Mouse (Mus musculus) CH12.LX (cell line): ENCODE data around the gene Itgb2l. TPM values are rescaled to one million over a fixed set of nuclear protein-coding genes. Genes with fewer than 3 reads are reported as not detected.

ENCODE experiments used
- DNase-seq: peaks from one replicate; pipeline ENCODE4 v3.0.0-alpha.2; 2013; ENCODE audit errors: extremely low read depth
- H3K27ac ChIP-seq: 2 replicates; pipeline ENCODE4 v1.5.1; 2012; ENCODE audit warnings: low read depth, mild to moderate bottlenecking, control low read depth, moderate library complexity; ENCODE audit not compliant: insufficient read depth
- H3K27me3 ChIP-seq: replicated peaks from 2 replicates; pipeline ENCODE3; 2012; ENCODE audit warnings: inconsistent platforms
- H3K36me3 ChIP-seq, 2 experiments: replicated peaks in 1 of 2; 2 replicates each; pipeline versions ENCODE3 to v1.6.1; 2012; ENCODE audit warnings: inconsistent platforms in 1 of 2, low read length in 1 of 2, mild to moderate bottlenecking in 1 of 2, mixed read lengths in 1 of 2, moderate library complexity in 1 of 2; ENCODE audit not compliant: control insufficient read depth in 1 of 2, insufficient read depth in 1 of 2
- H3K4me1 ChIP-seq, 2 experiments: 2 replicates each; pipeline ENCODE4 v1.6.1; 2012; ENCODE audit warnings: inconsistent platforms in 1 of 2, moderate library complexity in 1 of 2; ENCODE audit not compliant: insufficient read depth in 2 of 2, control insufficient read depth in 1 of 2
- H3K4me2 ChIP-seq: 2 replicates; pipeline ENCODE4 v1.6.1; 2012; ENCODE audit warnings: low read depth, mild to moderate bottlenecking, control low read depth; ENCODE audit not compliant: poor library complexity, insufficient read depth, severe bottlenecking
- H3K4me3 ChIP-seq, 3 experiments: fragments of 150-350 bp in 1 of 3; sonication (generic) in 1 of 3; replicated peaks in 1 of 3; 2 replicates each; pipeline versions ENCODE3 to v1.5.1; 2011 to 2012; ENCODE audit warnings: low read depth in 2 of 3, low read length in 2 of 3, mild to moderate bottlenecking in 2 of 3, moderate library complexity in 2 of 3, control low read depth in 1 of 3, improper control_type of control experiment in 1 of 3, inconsistent platforms in 1 of 3, mixed read lengths in 1 of 3; ENCODE audit not compliant: poor library complexity in 1 of 3
- H3K79me2 ChIP-seq: replicated peaks from 2 replicates; pipeline ENCODE4 v1.6.1; 2012; ENCODE audit warnings: mild to moderate bottlenecking, moderate library complexity; ENCODE audit not compliant: control insufficient read depth, poor library complexity, insufficient read depth, severe bottlenecking; ENCODE audit errors: extremely low read depth
- H3K9ac ChIP-seq: 2 replicates; pipeline ENCODE4 v1.6.1; 2012; ENCODE audit warnings: low read depth, mild to moderate bottlenecking, control low read depth, moderate library complexity; ENCODE audit not compliant: insufficient read depth
- H3K9me3 ChIP-seq: replicated peaks from 2 replicates; pipeline ENCODE3; 2012; ENCODE audit warnings: low read length, inconsistent platforms, mixed read lengths
- BHLHE40 ChIP-seq: IDR thresholded peaks from 2 replicates; pipeline ENCODE4 v1.6.1; 2011; ENCODE audit warnings: mild to moderate bottlenecking, low read depth, low read length, improper control_type of control experiment
- E2F4 ChIP-seq: IDR thresholded peaks from 2 replicates; pipeline ENCODE4 v1.6.1; 2011; ENCODE audit warnings: low read depth, low read length, improper control_type of control experiment; ENCODE audit not compliant: insufficient replicate concordance
- ELF1 ChIP-seq: IDR thresholded peaks from 2 replicates; pipeline ENCODE4 v1.6.1; 2014; ENCODE audit warnings: low read depth, mild to moderate bottlenecking, inconsistent platforms, low read length, improper control_type of control experiment
- EP300 ChIP-seq: IDR thresholded peaks from 2 replicates; pipeline ENCODE4 v1.6.1; 2011; ENCODE audit warnings: low read length, improper control_type of control experiment
- HCFC1 ChIP-seq: IDR thresholded peaks from 2 replicates; pipeline ENCODE4 v1.6.1; 2012; ENCODE audit warnings: low read depth, mild to moderate bottlenecking, inconsistent platforms, low read length, improper control_type of control experiment
- IRF4 ChIP-seq: IDR thresholded peaks from 2 replicates; pipeline ENCODE4 v1.6.1; 2014; ENCODE audit warnings: low read depth, mild to moderate bottlenecking, inconsistent platforms, low read length, improper control_type of control experiment
- JUN ChIP-seq: IDR thresholded peaks from 2 replicates; pipeline ENCODE4 v1.6.1; 2011; ENCODE audit warnings: low read depth, mild to moderate bottlenecking, low read length, improper control_type of control experiment, moderate library complexity; ENCODE audit not compliant: insufficient read depth
- JUND ChIP-seq: conservative IDR thresholded peaks from 2 replicates; pipeline ENCODE4 v1.6.1; 2011; ENCODE audit warnings: low read depth, low read length, improper control_type of control experiment
- KAT2A ChIP-seq: IDR thresholded peaks from 2 replicates; pipeline ENCODE4 v1.6.1; 2012; ENCODE audit warnings: low read length, improper control_type of control experiment, inconsistent platforms; ENCODE audit not compliant: insufficient replicate concordance
- MAFK ChIP-seq: IDR thresholded peaks from 2 replicates; pipeline ENCODE4 v1.6.1; 2011; ENCODE audit warnings: low read length, improper control_type of control experiment; ENCODE audit not compliant: insufficient replicate concordance
- MAX ChIP-seq: IDR thresholded peaks from 2 replicates; pipeline ENCODE4 v1.6.1; 2011; ENCODE audit warnings: low read length, improper control_type of control experiment
- MAZ ChIP-seq: IDR thresholded peaks from 2 replicates; pipeline ENCODE4 v1.6.1; 2012; ENCODE audit warnings: low read depth, mild to moderate bottlenecking, inconsistent platforms, low read length, improper control_type of control experiment, moderate library complexity
- NELFE ChIP-seq: IDR thresholded peaks from 2 replicates; pipeline ENCODE4 v1.6.1; 2011; ENCODE audit warnings: low read depth, low read length, improper control_type of control experiment
- PAX5 ChIP-seq: IDR thresholded peaks from 2 replicates; pipeline ENCODE4 v1.6.1; 2012; ENCODE audit warnings: low read length, inconsistent platforms, mixed read lengths
- SIN3A ChIP-seq: IDR thresholded peaks from 2 replicates; pipeline ENCODE4 v1.6.1; 2012; ENCODE audit warnings: low read length, improper control_type of control experiment, inconsistent platforms
- ZMIZ1 ChIP-seq: IDR thresholded peaks from 2 replicates; pipeline ENCODE4 v1.6.1; 2012; ENCODE audit warnings: low read depth, mild to moderate bottlenecking, inconsistent platforms, low read length, improper control_type of control experiment
- ZNF384 ChIP-seq: IDR thresholded peaks from 2 replicates; pipeline ENCODE4 v1.6.1; 2012; ENCODE audit warnings: low read depth, low read length, improper control_type of control experiment, inconsistent platforms
- dilution Hi-C: fragments of 300-500 bp; cut with MboI; formaldehyde crosslinking; loops from 2 replicates; pipeline ENCODE4 v1.14.3; 2020; ENCODE audit warnings: low sequenced_read_pairs; ENCODE audit not compliant: extremely low pct_unique_long_range_greater_than_20kb, extremely low pct_ligation_motif_present
- in situ Hi-C: fragments of 300-500 bp; cut with MboI; formaldehyde crosslinking; loops from 3 replicates; pipeline ENCODE4 v1.14.3; 2019; ENCODE audit warnings: low sequenced_read_pairs, low pct_ligation_motif_present, low pct_unique_long_range_greater_than_20kb, mixed read lengths
- polyA plus RNA-seq: library from polyadenylated mRNA; unstranded; fragments of >175 nt; gene quantifications from 2 replicates; pipeline ENCODE4 v1.2.1, GENCODE M21; 2012; ENCODE audit warnings: low read depth; ENCODE audit not compliant: insufficient read length
- total RNA-seq, 2 experiments: library from RNA; depleted of rRNA; stranded (reverse); fragments of 300-350 nt in 1 of 2; fragments of >200 nt in 1 of 2; gene quantifications; 2 replicates each; pipeline ENCODE4 v1.2.3; 2012 to 2014

The Itgb2l gene
- total and polyA plus RNA-seq, 3 experiments, result 0.08 to 0.37 (median 0.20) TPM

GRCm38 (mm10) chr16:96467445-96467844 lies 24.0 kb upstream of the Itgb2l start, which contains the start of gene Pcp4 (continued):
- TF ChIP-seq E2F4, result no peak
- no peak for TF ChIP-seq ZNF384
- no peak for TF ChIP-seq JUN
- TF ChIP-seq ZMIZ1, result no peak
- TF ChIP-seq KAT2A, result no peak
- no peak for TF ChIP-seq SIN3A
- TF ChIP-seq MAFK, result no peak
- peak; percentile 44; the same call in 1 of the 2 replicates for TF ChIP-seq NELFE
- no peak for TF ChIP-seq MAX

DNA sequence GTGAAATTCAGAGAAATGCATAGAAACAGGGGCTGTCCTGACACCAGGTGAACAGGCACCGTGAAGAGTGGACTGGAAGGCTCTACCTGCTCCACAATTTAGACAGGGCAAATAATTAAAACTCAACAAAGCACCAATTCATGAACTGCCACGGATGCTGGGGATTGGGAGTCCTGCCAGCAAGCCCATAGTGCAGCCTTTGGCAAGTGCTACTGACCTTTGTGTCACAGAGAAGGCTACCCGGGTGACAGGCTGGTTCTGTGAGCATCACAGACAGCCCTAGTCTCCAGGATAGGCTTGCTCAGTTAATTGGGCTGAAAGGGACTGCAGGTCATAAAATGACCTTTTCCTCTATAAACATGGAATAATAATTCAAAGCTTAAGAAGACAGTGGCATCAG lies 17.4 kb upstream of the Itgb2l start:
- dilution Hi-C loops (no loop called here), in situ Hi-C loops (loop anchor here (25.0 kb wide), 1 partner anchor 223 kb away; the partner anchor contains the start of gene B3galt5)
- no peak overlapping the region for H3K4me3 ChIP-seq
- H3K79me2 ChIP-seq, result no peaks in the 10 kb centered on the region
- H3K4me1 ChIP-seq, result peaks cover 10 to 23% of the 10 kb centered on the region in 2 experiments
- H3K9ac ChIP-seq, result no peak overlapping the region
- no peak overlapping the region for H3K4me2 ChIP-seq
- H3K36me3 ChIP-seq, result no peaks in the 10 kb centered on the region
- DNase-seq, result no peak
- peaks cover 8% of the 10 kb centered on the region for H3K27me3 ChIP-seq
- no peak for TF ChIP-seq ZMIZ1
- no peak for TF ChIP-seq PAX5
- TF ChIP-seq BHLHE40, result no peak
- TF ChIP-seq ELF1, result no peak
- TF ChIP-seq SIN3A, result no peak
- no peak for TF ChIP-seq HCFC1
- no peaks in the 10 kb centered on the region for H3K9me3 ChIP-seq
- H3K27ac ChIP-seq, result no peak overlapping the region

GRCm38 (mm10) chr16:96459356-96459755 lies 15.9 kb upstream of the Itgb2l start:
- H3K9ac ChIP-seq, result no peak overlapping the region
- no peak overlapping the region for H3K4me3 ChIP-seq
- DNase-seq, result peak; percentile 51
- dilution Hi-C loops (no loop called here), in situ Hi-C loops (loop anchor here (25.0 kb wide), 1 partner anchor 222 kb away; the partner anchor contains the start of gene B3galt5)
- no peaks in the 10 kb centered on the region for H3K79me2 ChIP-seq
- 0 out of 2 replicates have a peak overlapping the region, but pooled peaks have one; percentile 30 for H3K4me2 ChIP-seq
- H3K9me3 ChIP-seq, result no peaks in the 10 kb centered on the region
- no peak overlapping the region for H3K27ac ChIP-seq
- H3K36me3 ChIP-seq, result no peaks in the 10 kb centered on the region
- TF ChIP-seq IRF4 (peak; percentile 80), JUND (0 out of 2 replicates have a peak, but pooled peaks have one; percentile 38), EP300 (peak; percentile 43; the same call in 1 of the 2 replicates), JUN (0 out of 2 replicates have a peak, but pooled peaks have one; percentile 17), MAZ (no peak)
- H3K4me1 ChIP-seq, result peaks cover 10 to 30% of the 10 kb centered on the region in 2 experiments
- H3K27me3 ChIP-seq, result peaks cover 4% of the 10 kb centered on the region
